Mouse (Mus musculus): ENCODE results near the gene Calcoco1. TPM values are rescaled to one million over a fixed set of nuclear protein-coding genes. Genes with fewer than 3 reads are reported as not detected.
A peak's percentile ranks its signal among the peaks of the same experiment; 100 is the strongest.

Calcoco1 gene
- polyA plus RNA-seq, 1 experiment from 2014 or later = 38.3 TPM

DNA sequence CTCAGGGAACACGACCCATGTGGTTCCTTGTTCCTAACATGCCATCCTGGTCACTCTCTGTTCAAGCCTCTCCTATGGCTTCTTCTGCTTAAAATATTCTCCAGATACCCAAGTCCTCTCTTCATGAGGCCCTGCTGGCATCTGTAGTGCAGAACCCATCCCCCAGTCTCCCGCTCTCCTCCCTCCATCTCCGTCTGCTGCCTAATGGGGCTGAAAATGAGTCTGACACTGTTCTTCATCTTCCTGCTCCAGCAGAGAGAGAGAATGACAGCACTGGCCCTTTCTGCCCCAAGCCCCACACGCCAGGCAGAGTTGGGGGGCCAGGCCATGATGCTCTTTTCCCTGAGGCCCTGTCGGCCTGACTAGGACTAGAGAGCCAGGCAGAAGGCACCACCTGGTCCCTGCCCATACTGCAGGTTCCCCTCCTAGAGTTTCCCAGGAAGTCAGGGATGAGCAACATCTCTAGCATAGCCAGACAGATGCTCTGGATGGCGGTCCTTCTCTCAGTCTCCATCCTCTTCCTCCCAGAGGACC, 14.2 kb downstream of the Calcoco1 start:
- no peak overlapping the region for H3K4me2 ChIP-seq (ENCODE audit: low read length)
- no peak overlapping the region for H3K4me3 ChIP-seq (ENCODE audit: low read depth, low read length)
- WGBS = 60% methylated on average over 6 of the region's 6 CpGs
- no peak for ATAC-seq
- H3K9me3 ChIP-seq (replicated peaks; ENCODE audit: control insufficient read depth, low read length, poor library complexity, severe bottlenecking) = no peaks in the 10 kb centered on the region
- H3K36me3 ChIP-seq (ENCODE audit: control insufficient read depth, insufficient read depth, low read length) = peaks cover 43% of the 10 kb centered on the region
- no peaks in the 10 kb centered on the region for H3K27me3 ChIP-seq (ENCODE audit: control insufficient read depth, insufficient read depth, low read depth, low read length)
- no peak overlapping the region for H3K27ac ChIP-seq (ENCODE audit: low read length)
- peaks cover 8% of the 10 kb centered on the region for H3K4me1 ChIP-seq (ENCODE audit: control insufficient read depth, insufficient read depth, low read length)
- H3K9ac ChIP-seq (ENCODE audit: low read depth, low read length) = no peak overlapping the region

DNA sequence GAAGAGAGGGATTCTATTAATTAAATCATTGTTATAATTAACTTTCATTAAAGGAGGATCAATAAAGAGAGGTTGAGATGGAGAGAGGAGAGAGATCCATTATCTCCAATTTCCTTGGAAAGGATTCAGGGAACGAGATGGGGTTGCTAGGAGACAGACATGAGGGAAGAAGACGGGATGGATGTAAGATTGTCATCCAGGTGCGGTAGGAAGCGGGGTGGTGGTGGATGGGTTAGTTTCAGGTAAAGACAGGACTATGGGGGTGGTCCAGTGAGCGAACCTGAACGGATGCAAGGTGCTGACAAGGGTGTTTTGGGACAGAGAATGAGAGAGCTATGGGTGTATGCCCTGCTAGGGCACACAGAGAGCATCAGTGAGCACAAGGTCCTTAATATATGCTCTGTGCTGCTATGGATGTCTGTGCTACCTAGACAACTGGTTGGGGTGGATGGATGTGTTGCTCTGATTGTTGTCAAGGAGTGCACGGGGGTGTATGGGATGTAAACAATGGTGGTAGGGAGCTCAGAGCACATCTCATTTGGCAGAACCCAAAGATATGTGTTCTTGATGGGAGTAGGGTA, 16.0 kb downstream of the Calcoco1 start:
- Histone ChIP-seq H3K36me3 (ENCODE audit: control insufficient read depth, insufficient read depth, low read length) (peaks cover 30% of the 10 kb centered on the region), H3K9ac (ENCODE audit: low read depth, low read length) (no peak overlapping the region), H3K27ac (ENCODE audit: low read length) (peak overlapping the region; percentile 36), H3K4me1 (ENCODE audit: control insufficient read depth, insufficient read depth, low read length) (peaks cover 8% of the 10 kb centered on the region), H3K9me3 (replicated peaks; ENCODE audit: control insufficient read depth, low read length, poor library complexity, severe bottlenecking) (no peaks in the 10 kb centered on the region), H3K27me3 (ENCODE audit: control insufficient read depth, insufficient read depth, low read depth, low read length) (no peaks in the 10 kb centered on the region), H3K4me2 (ENCODE audit: low read length) (no peak overlapping the region), H3K4me3 (ENCODE audit: low read depth, low read length) (no peak overlapping the region)
- WGBS = 62% methylated on average over 7 of the region's 7 CpGs
- ATAC-seq = peak; percentile 55; the same call in 1 of the 2 replicates

DNA sequence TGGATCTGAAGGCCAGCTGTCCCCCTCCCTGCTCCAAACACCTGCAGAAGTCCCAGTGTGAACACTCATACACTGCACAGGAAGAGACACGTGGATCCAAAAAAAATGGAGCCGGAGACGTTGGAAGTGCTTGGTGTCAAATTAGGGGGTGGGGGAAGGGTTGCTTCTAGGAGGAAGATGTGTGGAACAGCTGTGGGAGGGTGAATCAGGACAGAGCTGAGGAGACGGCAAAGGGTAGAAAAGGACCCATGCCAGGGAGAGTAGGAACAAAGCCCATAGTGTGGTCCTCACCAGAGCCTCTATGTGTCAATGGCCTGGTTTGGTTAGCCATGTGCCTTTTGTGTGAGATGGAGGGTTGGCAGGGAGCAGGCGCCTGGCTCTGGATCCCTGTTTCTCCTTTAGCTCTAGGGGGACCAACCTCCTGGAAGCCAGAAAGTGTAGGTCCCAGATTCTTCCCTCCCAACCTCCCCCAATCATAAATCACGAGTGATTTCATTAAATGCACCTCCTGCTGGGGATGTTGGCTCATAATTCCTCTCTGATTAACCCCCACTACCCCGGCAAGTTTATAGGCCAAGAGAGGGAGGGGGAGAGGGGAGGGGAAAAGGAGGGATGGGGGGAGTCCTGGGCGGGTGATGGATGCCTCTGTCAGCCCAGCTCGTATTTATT, 16.6 kb downstream of the Calcoco1 start:
- H3K9ac ChIP-seq (ENCODE audit: low read depth, low read length) = no peak overlapping the region
- no peak overlapping the region for H3K4me3 ChIP-seq (ENCODE audit: low read depth, low read length)
- ATAC-seq = no peak
- 47% methylated on average over 9 of the region's 9 CpGs for WGBS
- H3K9me3 ChIP-seq (replicated peaks; ENCODE audit: control insufficient read depth, low read length, poor library complexity, severe bottlenecking) = no peaks in the 10 kb centered on the region
- H3K4me2 ChIP-seq (ENCODE audit: low read length) = no peak overlapping the region
- H3K36me3 ChIP-seq (ENCODE audit: control insufficient read depth, insufficient read depth, low read length) = peaks cover 23% of the 10 kb centered on the region
- no peaks in the 10 kb centered on the region for H3K27me3 ChIP-seq (ENCODE audit: control insufficient read depth, insufficient read depth, low read depth, low read length)
- peak overlapping the region; percentile 36 for H3K27ac ChIP-seq (ENCODE audit: low read length)
- H3K4me1 ChIP-seq (ENCODE audit: control insufficient read depth, insufficient read depth, low read length) = peaks cover 8% of the 10 kb centered on the region

DNA sequence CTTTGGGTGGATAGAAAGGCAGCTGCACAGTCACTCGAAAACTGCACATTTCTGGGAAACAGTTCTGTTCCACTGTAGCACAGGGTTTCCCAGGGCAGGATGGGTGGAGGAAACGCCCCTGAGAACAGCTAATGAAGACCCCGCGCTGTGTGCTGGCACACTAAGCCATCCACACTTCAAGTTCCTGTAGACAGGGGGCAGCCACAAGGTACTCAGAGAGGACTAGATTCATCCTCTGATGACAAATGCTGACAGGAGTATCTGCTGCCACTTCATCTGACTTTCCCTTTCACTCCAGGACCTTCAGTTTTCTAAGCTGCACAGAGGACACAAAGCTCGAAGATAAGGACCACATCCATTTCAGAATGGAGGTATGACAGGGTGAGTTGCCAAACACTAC, 17.2 kb downstream of the Calcoco1 start:
- ATAC-seq = no peak
- WGBS = 66% methylated on average over 5 of the region's 5 CpGs

DNA sequence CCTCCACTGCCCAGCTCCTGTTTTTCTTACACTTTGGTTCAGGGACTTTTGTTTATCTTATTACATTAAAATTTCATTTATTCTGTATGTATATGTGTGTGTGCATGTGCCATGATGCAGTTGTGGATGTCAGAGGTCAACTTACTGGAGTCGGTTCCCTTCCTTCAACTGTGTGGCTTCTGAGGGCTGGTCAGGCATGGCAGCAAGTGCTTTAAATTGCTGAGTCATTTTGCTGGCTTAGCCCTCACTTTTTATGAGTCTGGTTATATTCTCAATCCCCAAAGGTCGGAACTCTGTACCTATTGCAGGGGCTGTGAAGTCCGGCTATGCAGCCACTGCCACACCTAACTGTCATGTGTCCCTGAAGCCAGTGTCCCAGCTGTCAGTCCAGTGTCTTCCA, 19.0 kb downstream of the Calcoco1 start:
- H3K4me3 ChIP-seq (ENCODE audit: low read depth, low read length) = no peak overlapping the region
- no peak overlapping the region for H3K27ac ChIP-seq (ENCODE audit: low read length)
- peaks cover 3% of the 10 kb centered on the region for H3K36me3 ChIP-seq (ENCODE audit: control insufficient read depth, insufficient read depth, low read length)
- H3K27me3 ChIP-seq (ENCODE audit: control insufficient read depth, insufficient read depth, low read depth, low read length) = peaks cover 1% of the 10 kb centered on the region; the same call in 1 of the 2 replicates
- no peak for ATAC-seq
- H3K9me3 ChIP-seq (replicated peaks; ENCODE audit: control insufficient read depth, low read length, poor library complexity, severe bottlenecking) = no peaks in the 10 kb centered on the region
- no peak overlapping the region for H3K4me2 ChIP-seq (ENCODE audit: low read length)
- peaks cover 10% of the 10 kb centered on the region for H3K4me1 ChIP-seq (ENCODE audit: control insufficient read depth, insufficient read depth, low read length)
- 85% methylated on average over 3 of the region's 3 CpGs for WGBS
- no peak overlapping the region for H3K9ac ChIP-seq (ENCODE audit: low read depth, low read length)

More for the DNA sequence above, 17.2 kb downstream of the Calcoco1 start:
- H3K36me3 ChIP-seq (ENCODE audit: control insufficient read depth, insufficient read depth, low read length) = peaks cover 18% of the 10 kb centered on the region
- H3K9me3 ChIP-seq (replicated peaks; ENCODE audit: control insufficient read depth, low read length, poor library complexity, severe bottlenecking) = no peaks in the 10 kb centered on the region
- H3K27ac ChIP-seq (ENCODE audit: low read length) = peak overlapping the region; percentile 2
- peaks cover 8% of the 10 kb centered on the region for H3K4me1 ChIP-seq (ENCODE audit: control insufficient read depth, insufficient read depth, low read length)
- H3K9ac ChIP-seq (ENCODE audit: low read depth, low read length) = no peak overlapping the region
- no peaks in the 10 kb centered on the region for H3K27me3 ChIP-seq (ENCODE audit: control insufficient read depth, insufficient read depth, low read depth, low read length)
- H3K4me2 ChIP-seq (ENCODE audit: low read length) = no peak overlapping the region
- H3K4me3 ChIP-seq (ENCODE audit: low read depth, low read length) = no peak overlapping the region

DNA sequence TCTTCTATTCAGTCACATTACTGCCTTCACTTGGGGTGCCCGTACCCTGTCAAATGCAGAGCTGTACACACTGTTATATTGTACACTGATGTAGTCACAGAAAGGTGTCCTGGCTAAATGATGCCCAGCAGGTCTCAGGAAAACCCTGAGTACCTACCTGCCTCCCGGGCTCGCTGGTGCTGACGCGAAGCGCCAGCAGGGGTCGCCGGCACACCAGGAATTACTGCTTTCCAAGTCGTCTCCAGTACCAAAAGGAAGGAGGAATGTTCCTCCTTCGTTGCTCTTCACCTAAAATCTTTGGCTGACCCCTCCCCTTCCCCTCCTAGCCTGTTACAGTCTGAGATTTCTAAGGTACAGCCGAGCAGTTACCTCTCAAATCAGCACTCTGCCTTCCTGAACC, 23.8 kb downstream of the Calcoco1 start:
- Histone ChIP-seq H3K9ac (ENCODE audit: low read depth, low read length) (no peak overlapping the region), H3K27ac (ENCODE audit: low read length) (no peak overlapping the region), H3K4me2 (ENCODE audit: low read length) (no peak overlapping the region), H3K36me3 (ENCODE audit: control insufficient read depth, insufficient read depth, low read length) (no peaks in the 10 kb centered on the region), H3K27me3 (ENCODE audit: control insufficient read depth, insufficient read depth, low read depth, low read length) (peaks cover 34% of the 10 kb centered on the region), H3K4me1 (ENCODE audit: control insufficient read depth, insufficient read depth, low read length) (peaks cover 15% of the 10 kb centered on the region), H3K4me3 (ENCODE audit: low read depth, low read length) (no peak overlapping the region), H3K9me3 (replicated peaks; ENCODE audit: control insufficient read depth, low read length, poor library complexity, severe bottlenecking) (no peaks in the 10 kb centered on the region)
- no peak for ATAC-seq
- WGBS = 2% methylated on average over 11 of the region's 11 CpGs

DNA sequence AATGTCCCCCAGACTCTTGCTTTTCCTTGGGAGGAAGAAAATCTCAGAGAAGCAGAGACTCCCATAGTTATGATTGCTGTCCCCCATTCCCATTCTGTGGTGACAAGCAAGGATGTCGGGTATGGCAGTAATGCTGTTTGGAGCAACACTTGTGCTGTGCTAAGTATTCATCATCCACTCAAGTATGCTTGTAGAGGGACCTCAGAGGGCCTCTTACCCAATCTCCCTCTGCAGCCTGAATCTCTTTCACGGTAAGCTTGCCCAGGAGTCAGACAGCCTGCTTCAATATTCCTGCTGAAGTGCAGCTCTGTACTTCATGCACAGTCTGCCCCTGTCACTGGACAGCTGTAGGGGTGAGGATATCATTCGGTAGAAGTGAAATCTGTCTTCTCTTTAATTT, 25.1 kb downstream of the Calcoco1 start:
- WGBS = 34% methylated on average over 3 of the region's 3 CpGs
- Histone ChIP-seq H3K4me2 (ENCODE audit: low read length) (no peak overlapping the region), H3K36me3 (ENCODE audit: control insufficient read depth, insufficient read depth, low read length) (no peaks in the 10 kb centered on the region), H3K27me3 (ENCODE audit: control insufficient read depth, insufficient read depth, low read depth, low read length) (peaks cover 34% of the 10 kb centered on the region), H3K4me3 (ENCODE audit: low read depth, low read length) (no peak overlapping the region), H3K9ac (ENCODE audit: low read depth, low read length) (no peak overlapping the region), H3K27ac (ENCODE audit: low read length) (no peak overlapping the region), H3K4me1 (ENCODE audit: control insufficient read depth, insufficient read depth, low read length) (peaks cover 20% of the 10 kb centered on the region), H3K9me3 (replicated peaks; ENCODE audit: control insufficient read depth, low read length, poor library complexity, severe bottlenecking) (no peaks in the 10 kb centered on the region)
- no peak for ATAC-seq

DNA sequence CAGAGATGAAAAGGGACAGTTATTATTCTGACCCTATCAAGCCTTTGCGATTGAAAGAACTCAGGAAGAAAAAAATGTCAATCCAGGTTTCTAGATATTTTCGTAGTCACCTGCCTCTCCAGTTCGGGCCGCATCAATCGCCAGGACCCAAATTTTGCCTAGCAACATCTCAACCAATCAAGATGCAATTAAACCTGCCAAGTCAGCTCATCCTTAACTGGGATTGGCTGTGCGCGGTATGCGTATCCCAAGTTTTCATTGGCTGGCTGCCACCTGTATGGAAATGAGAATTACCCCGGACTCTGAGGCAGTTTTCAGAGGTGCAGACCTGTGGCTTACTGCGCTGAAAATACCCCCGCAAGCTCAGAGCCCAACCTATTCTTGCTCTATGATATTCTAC, 28.4 kb downstream of the Calcoco1 start:
- peak; percentile 83 for ATAC-seq
- Histone ChIP-seq H3K27me3 (ENCODE audit: control insufficient read depth, insufficient read depth, low read depth, low read length) (peaks cover 34% of the 10 kb centered on the region), H3K9ac (ENCODE audit: low read depth, low read length) (peak overlapping the region; percentile 72), H3K4me3 (ENCODE audit: low read depth, low read length) (peak overlapping the region; percentile 50), H3K9me3 (replicated peaks; ENCODE audit: control insufficient read depth, low read length, poor library complexity, severe bottlenecking) (no peaks in the 10 kb centered on the region), H3K4me2 (ENCODE audit: low read length) (peak overlapping the region; percentile 65), H3K4me1 (ENCODE audit: control insufficient read depth, insufficient read depth, low read length) (peaks cover 21% of the 10 kb centered on the region), H3K36me3 (ENCODE audit: control insufficient read depth, insufficient read depth, low read length) (no peaks in the 10 kb centered on the region), H3K27ac (ENCODE audit: low read length) (peak overlapping the region; percentile 89)
- under 1% methylated on average over 11 of the region's 11 CpGs for WGBS

DNA sequence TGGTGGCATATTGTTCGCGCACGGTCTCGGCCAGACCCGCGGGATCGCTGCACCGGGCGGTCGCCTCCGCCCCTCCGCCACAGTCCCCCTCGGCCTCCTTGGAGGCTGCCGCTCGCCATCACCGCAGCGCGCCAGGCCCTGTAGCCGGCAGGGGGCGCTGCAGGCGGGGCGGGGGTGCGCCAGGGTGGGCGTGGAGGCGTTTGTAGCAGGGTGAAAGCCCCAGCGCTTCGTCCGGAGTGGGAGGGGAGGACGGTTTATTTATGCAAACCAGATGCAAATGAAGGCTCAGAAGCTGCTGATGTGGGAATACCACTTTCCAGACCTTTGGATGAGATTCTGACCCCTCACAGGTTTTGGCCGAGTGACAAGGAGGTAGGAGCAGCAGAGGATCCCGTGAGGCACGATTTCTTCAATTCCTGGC, 29.0 kb downstream of the Calcoco1 start:
- Histone ChIP-seq H3K9ac (ENCODE audit: low read depth, low read length) (peak overlapping the region; percentile 72), H3K36me3 (ENCODE audit: control insufficient read depth, insufficient read depth, low read length) (no peaks in the 10 kb centered on the region), H3K27me3 (ENCODE audit: control insufficient read depth, insufficient read depth, low read depth, low read length) (peaks cover 33% of the 10 kb centered on the region), H3K4me1 (ENCODE audit: control insufficient read depth, insufficient read depth, low read length) (peaks cover 21% of the 10 kb centered on the region), H3K4me3 (ENCODE audit: low read depth, low read length) (peak overlapping the region; percentile 50), H3K9me3 (replicated peaks; ENCODE audit: control insufficient read depth, low read length, poor library complexity, severe bottlenecking) (no peaks in the 10 kb centered on the region), H3K4me2 (ENCODE audit: low read length) (peak overlapping the region; percentile 65), H3K27ac (ENCODE audit: low read length) (peak overlapping the region; percentile 89)
- ATAC-seq = peak; percentile 84
- WGBS = 0% methylated on average over 32 of the region's 32 CpGs
